Mouse (Mus musculus) spleen, embryonic (tissue): Measurements from ENCODE around the gene Olfr97.
"Not testable (repeated sequence)": the region's sequence is repeated elsewhere in the genome, so short reads cannot be mapped to it uniquely, and the experiment has no call there.

Source experiments
- CTCF ChIA-PET: fragments of 350-600 bp; sonication (Branson Sonifier 250); formaldehyde crosslinking; loops from one replicate; lab custom pipeline; 2022; lab: Charles Lee

Gene Olfr97

GRCm38 (mm10) chr17:37237230-37237629, at the start of gene Olfr97:
TSS of gene Olfr97 (minus strand) at chr17:37237330.
- CTCF ChIA-PET = not testable (repeated sequence)

- CTCF ChIA-PET = no interaction called here
Measured at GRCm38 (mm10) chr17:37283360-37283759, 46.2 kb upstream of the Olfr97 start, which contains the start of gene Olfr99. TSS of gene Olfr99 (minus strand) at chr17:37283460.

GRCm38 (mm10) chr17:37280331-37280730, 43.2 kb upstream of the Olfr97 start:
- CTCF ChIA-PET = no interaction called here

- CTCF ChIA-PET = no interaction called here
Measured at GRCm38 (mm10) chr17:37276573-37276972, 39.4 kb upstream of the Olfr97 start.

- CTCF ChIA-PET = no interaction called here
Measured at GRCm38 (mm10) chr17:37275626-37276248, 38.6 kb upstream of the Olfr97 start.

- CTCF ChIA-PET = no interaction called here
Measured at GRCm38 (mm10) chr17:37270702-37271092, 33.6 kb upstream of the Olfr97 start.

- CTCF ChIA-PET = no interaction called here
Measured at GRCm38 (mm10) chr17:37270058-37270701, 33.0 kb upstream of the Olfr97 start, which contains the start of gene H2-M3. TSS of gene H2-M3 (plus strand) at chr17:37270220.

GRCm38 (mm10) chr17:37263626-37264025, 26.5 kb upstream of the Olfr97 start, which contains the start of gene Olfr98:
TSS of gene Olfr98 (minus strand) at chr17:37263749.
- CTCF ChIA-PET = no interaction called here

GRCm38 (mm10) chr17:37250544-37250943, 13.4 kb upstream of the Olfr97 start:
- CTCF ChIA-PET = no interaction called here

GRCm38 (mm10) chr17:37249460-37249859, 12.3 kb upstream of the Olfr97 start:
- CTCF ChIA-PET = no interaction called here

GRCm38 (mm10) chr17:37246715-37247114, 9.6 kb upstream of the Olfr97 start:
- CTCF ChIA-PET = no interaction called here

GRCm38 (mm10) chr17:37242198-37242597, 5.1 kb upstream of the Olfr97 start:
- CTCF ChIA-PET = no interaction called here

GRCm38 (mm10) chr17:37221879-37222278, 15.3 kb downstream of the Olfr97 start:
- CTCF ChIA-PET = no interaction called here

GRCm38 (mm10) chr17:37219846-37220245, 17.3 kb downstream of the Olfr97 start, which contains the start of gene Olfr96:
TSS of gene Olfr96 (plus strand) at chr17:37220146.
- CTCF ChIA-PET = no interaction called here

GRCm38 (mm10) chr17:37218486-37218885, 18.6 kb downstream of the Olfr97 start:
- CTCF ChIA-PET = interaction anchor here (0.6 kb wide), 1 partner anchor 1609 kb away, joined by 3 read pairs; no protein-coding TSS in a partner anchor

- CTCF ChIA-PET = no interaction called here
Measured at GRCm38 (mm10) chr17:37213018-37213417, 24.1 kb downstream of the Olfr97 start, which contains the start of gene Olfr95. TSS of gene Olfr95 (minus strand) at chr17:37213118.

GRCm38 (mm10) chr17:37210884-37211768, 26.0 kb downstream of the Olfr97 start:
- CTCF ChIA-PET = no interaction called here

- CTCF ChIA-PET = interaction anchor here (0.6 to 0.8 kb wide), 2 partner anchors 13 to 118 kb away, joined by 3 to 8 read pairs; no protein-coding TSS in a partner anchor
Measured at GRCm38 (mm10) chr17:37203917-37204236, 33.3 kb downstream of the Olfr97 start.

GRCm38 (mm10) chr17:37203206-37203916, 33.8 kb downstream of the Olfr97 start:
- CTCF ChIA-PET = interaction anchor here (0.6 to 0.9 kb wide), 3 partner anchors 13 to 380 kb away, joined by 3 to 8 read pairs (median 3); no protein-coding TSS in a partner anchor

- CTCF ChIA-PET = no interaction called here
Measured at GRCm38 (mm10) chr17:37200894-37201293, 36.2 kb downstream of the Olfr97 start, which contains the start of gene Olfr94. TSS of gene Olfr94 (minus strand) at chr17:37200994.
